Mouse (Mus musculus) brain, adult 2 months (tissue): ENCODE results near the gene Paics.

Experiments
- DNase-seq: peaks from one replicate; pipeline ENCODE4 v3.0.0; 2011; ENCODE audit warnings: low read depth, low spot score

Gene Paics

DNA sequence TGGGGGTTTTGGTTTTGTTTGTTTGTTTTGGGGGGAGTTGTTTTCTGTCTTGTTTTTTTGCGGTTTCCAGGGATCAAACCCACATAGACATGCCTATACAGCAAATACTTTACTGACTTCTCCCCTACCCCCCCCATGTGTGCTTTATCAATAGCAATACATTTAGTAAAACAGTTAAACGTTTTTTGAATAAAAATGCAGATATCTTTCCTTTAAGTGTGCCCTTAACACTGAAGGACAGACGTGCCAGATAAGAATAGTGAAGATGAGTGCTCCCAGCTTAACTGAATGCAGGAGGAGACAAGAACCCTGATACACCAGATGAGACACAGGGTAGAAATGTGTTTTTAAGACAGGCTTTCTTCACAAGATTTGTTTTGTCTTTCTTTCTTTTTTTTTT, 60.0 kb downstream of the Paics start:
- no peak for DNase-seq

DNA sequence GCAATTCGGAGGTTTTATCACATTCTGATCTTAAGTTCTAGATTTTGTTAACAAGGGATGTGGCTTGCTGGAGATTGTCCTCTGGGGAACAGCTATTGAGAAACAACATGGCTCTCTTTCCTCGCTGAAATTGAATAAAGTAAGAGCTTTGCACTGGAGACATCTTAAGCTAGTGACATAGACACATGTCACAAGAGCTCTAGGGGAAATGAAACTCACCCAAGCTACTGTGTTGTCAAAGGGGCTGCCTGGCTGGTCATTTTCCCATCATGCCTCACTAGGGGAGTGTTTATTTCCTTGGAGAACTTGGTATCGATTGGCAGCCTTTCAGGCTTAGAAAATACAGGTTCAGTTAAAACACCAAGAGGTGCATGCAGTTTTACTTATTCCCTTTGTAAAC, 62.1 kb downstream of the Paics start:
- DNase-seq = no peak

GRCm38 (mm10) chr5:77015544-77016482, 64.7 kb downstream of the Paics start, which contains the start of gene Thegl:
Gene Thegl (plus strand): TSS chr5:77016023.
- DNase-seq = peak; percentile 84
